Mouse (Mus musculus): ENCODE data around the gene Stim2. TPM values are rescaled to one million over a fixed set of nuclear protein-coding genes. Genes with fewer than 3 reads are reported as not detected.

Gene Stim2
- polyA plus RNA-seq (2014; fragmentation: Illumina TruSeq; extraction: RNeasy Lipid Tissue Mini Kit (QIAGEN cat#74804); ENCODE audit: low read depth, low replicate concordance) = 42.4 TPM

GRCm38 (mm10) chr5:53998146-53998742 is at the start of gene Stim2:
Gene Stim2 (plus strand): TSS chr5:53998499.

Other genes with a start within 250 kb of the Stim2 start
- gene Tbc1d19, start 188.9 kb upstream of the Stim2 start, polyA plus RNA-seq (2014; fragmentation: Illumina TruSeq; extraction: RNeasy Lipid Tissue Mini Kit (QIAGEN cat#74804); ENCODE audit: low read depth, low replicate concordance) = 99.3 TPM

Data from kidney, adult 10 weeks (tissue).